Mouse (Mus musculus) erythroblast, embryonic 14.5 days (primary cell): ENCODE results near the gene Elane. TPM values are rescaled to one million over a fixed set of nuclear protein-coding genes. Genes with fewer than 3 reads are reported as not detected.

Experiments used
- H3K27me3 ChIP-seq: 2 replicates; pipeline ENCODE4 v1.6.1; 2012; ENCODE audit warnings: inconsistent platforms; ENCODE audit not compliant: control insufficient read depth
- H3K36me3 ChIP-seq: 2 replicates; pipeline ENCODE4 v1.6.1; 2012; ENCODE audit warnings: mild to moderate bottlenecking, inconsistent platforms; ENCODE audit not compliant: control insufficient read depth
- H3K4me1 ChIP-seq: 2 replicates; pipeline ENCODE4 v1.6.1; 2012; ENCODE audit warnings: inconsistent platforms; ENCODE audit not compliant: control insufficient read depth
- H3K4me3 ChIP-seq: replicated peaks from 2 replicates; pipeline ENCODE3; 2012; ENCODE audit warnings: moderate library complexity, mild to moderate bottlenecking, inconsistent platforms
- H3K9me3 ChIP-seq: 2 replicates; pipeline ENCODE4 v1.6.1; 2012; ENCODE audit warnings: low read length, inconsistent platforms, mixed read lengths; ENCODE audit not compliant: control insufficient read depth
- GATA1 ChIP-seq: IDR thresholded peaks from 2 replicates; pipeline ENCODE4 v1.6.1; 2012; ENCODE audit warnings: low read length, inconsistent platforms, mixed read lengths
- TAL1 ChIP-seq: IDR thresholded peaks from 3 replicates; pipeline ENCODE4 v1.6.1; 2012; ENCODE audit warnings: low read length, inconsistent platforms, mixed read lengths
- polyA plus RNA-seq: library from polyadenylated mRNA; stranded (reverse); fragments of >175 nt; gene quantifications from 2 replicates; pipeline ENCODE4 v1.2.3, GENCODE M21; 2012

Elane gene
- polyA plus RNA-seq, 1 experiment: 1.8 TPM

DNA sequence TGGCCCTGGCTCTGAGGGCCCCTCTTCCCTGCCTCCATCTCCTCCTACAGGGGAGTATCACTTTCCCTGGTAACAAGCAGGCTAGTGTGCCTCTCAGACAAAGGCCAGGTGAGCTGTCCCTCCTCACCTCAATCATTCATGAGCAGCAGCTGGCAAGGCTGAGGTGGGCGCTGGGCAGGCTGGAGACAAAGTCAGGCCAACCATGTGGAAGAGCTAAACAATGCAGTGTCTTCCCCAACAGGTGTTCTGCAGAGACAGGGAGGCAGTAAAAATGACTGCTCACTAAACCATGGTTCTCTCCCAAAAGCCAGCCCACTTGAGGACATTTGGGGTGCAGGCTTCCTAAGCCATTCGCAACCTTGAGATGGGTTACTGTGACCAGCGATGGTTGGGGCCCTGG lies 34.4 kb upstream of the Elane start:
- Histone ChIP-seq H3K9me3 (no peaks in the 10 kb centered on the region), H3K4me3 (no peak overlapping the region), H3K27me3 (no peaks in the 10 kb centered on the region), H3K4me1 (peaks cover 54% of the 10 kb centered on the region), H3K36me3 (peaks cover 9% of the 10 kb centered on the region)
- TF ChIP-seq TAL1 (no peak), GATA1 (no peak)

DNA sequence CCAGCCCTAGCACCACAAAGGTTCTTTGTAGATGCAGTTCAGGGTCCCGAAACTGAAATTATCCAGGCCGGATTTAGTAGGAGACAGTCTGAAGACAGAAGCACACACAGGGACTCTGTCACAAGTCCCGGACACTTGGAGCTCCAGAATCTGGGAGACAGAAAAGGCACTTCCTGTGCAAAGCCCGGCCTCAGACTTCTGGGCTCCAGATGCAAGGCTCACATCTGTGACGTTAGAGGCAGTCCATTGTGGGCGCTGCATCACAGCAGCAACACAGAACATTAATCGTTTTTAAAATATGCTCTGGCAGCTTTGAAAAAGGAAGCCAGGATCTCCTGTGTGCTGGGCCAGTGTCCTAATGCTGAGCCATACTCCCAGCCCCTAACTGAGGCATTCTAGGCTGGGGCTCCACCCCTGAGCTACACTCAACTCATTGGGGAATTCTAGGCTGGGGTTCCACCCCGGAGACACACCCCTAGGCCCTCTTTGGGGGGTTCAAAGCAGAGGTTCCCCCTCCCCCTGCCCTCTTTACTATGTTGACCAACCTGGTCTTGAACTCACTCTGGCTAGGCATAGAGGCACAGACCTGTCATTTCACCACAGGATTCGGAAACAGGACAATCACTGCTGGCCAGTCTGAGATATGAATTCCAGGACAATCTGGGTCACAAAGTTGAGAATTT lies 33.8 kb upstream of the Elane start:
- Histone ChIP-seq H3K27me3 (no peaks in the 10 kb centered on the region), H3K9me3 (no peaks in the 10 kb centered on the region), H3K4me1 (peaks cover 60% of the 10 kb centered on the region), H3K4me3 (peak overlapping the region; percentile 82), H3K36me3 (peaks cover 15% of the 10 kb centered on the region)
- TF ChIP-seq TAL1 (no peak), GATA1 (no peak)

DNA sequence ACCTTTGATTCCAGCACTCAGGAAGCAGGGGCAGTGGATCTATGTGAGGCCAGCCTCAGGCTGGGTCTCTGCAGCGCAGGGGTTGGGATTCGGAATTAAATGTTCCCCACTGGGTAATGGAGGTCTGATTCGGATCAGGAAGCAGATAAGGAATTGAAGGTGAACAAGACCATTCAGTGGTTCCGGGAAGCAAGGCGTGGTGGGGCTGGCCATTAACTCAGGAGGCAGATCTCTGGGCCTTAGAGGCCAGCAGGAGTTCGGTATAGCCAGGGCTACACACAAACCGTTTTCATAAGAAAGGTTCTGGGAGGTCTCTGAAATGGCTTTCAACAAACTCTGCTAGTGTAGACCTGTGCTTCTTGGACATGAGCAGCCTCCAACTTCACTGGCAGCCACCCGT lies 33.2 kb upstream of the Elane start:
- Histone ChIP-seq H3K4me3 (peak overlapping the region; percentile 82), H3K36me3 (peaks cover 21% of the 10 kb centered on the region), H3K4me1 (peaks cover 65% of the 10 kb centered on the region), H3K27me3 (no peaks in the 10 kb centered on the region), H3K9me3 (no peaks in the 10 kb centered on the region)
- no peak for TF ChIP-seq TAL1
- no peak for TF ChIP-seq GATA1

DNA sequence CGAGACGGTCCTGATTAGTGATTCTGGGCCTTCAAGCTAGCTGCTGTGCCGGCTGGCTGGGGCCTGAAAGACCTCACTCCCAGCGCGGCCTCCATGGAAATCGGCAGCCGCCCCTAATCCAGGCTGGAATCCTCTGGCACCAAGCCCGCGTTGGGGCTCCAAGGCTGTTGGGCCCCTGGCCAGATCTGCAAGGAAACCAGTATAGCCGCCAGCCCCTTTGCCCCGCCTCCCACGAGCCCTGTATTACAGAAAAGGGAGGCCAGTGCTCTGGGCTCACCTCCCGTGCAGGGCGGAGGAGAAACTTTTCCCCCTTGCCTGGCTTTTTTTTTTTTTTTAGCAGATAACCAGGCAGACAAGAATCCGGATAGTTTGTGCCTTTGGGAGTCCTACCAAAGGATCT lies 32.7 kb upstream of the Elane start:
- H3K4me3 ChIP-seq: peak overlapping the region; percentile 82
- H3K4me1 ChIP-seq: peaks cover 71% of the 10 kb centered on the region

DNA sequence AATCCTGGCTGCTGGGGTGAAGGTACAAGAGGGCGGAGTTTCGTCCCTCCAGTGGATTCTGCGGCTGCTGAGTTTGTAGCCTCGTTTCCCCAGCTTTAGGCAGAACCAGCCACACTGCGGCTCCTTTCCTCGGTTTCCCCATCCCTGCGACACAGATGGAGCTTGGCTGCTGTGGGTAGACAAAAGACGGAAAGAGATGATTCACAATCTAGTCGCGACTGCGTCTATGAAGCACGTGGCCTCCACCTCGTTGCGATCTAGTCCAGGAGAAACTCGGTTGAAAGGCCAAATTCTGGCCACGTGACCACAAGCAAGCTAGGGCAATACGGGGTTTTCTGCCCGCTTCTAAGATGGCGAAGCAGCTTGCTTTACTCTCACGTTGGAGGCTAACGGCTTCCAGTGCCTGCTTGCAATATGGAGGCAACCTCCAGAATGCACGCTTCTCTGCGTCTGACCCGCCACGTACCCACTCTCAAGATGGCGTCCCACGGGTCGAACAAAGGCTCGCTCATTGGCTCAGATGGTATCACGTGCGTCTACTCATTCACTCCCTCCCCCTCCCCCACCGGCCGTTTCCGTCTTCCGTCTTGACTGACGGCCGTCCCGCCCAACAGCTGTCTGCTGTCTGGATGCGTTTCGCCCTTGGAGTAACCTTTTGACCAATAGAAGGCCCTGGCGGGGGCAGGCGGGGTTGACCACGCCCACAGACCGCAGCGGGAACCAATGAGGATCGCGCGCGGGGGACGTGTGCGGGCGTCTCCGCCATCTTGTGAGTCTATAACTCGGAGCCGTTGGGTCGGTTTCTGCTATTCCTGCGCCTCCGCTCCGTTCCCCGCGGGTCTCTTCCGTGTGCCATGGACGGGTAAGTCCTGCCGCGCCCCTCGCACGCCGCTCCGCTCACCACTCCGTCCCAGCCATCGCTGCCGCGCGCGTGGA lies 31.9 kb upstream of the Elane start, which contains the start of gene Ptbp1:
Gene Ptbp1, plus strand, starts transcription at position 568 of the 936 bp plus-strand sequence.
- peak within 1 kb of the TSS; percentile 82 for H3K4me3 ChIP-seq
- H3K9me3 ChIP-seq: no peaks in the 10 kb centered on the region
- H3K36me3 ChIP-seq: peaks cover 34% of the 10 kb centered on the region
- TF ChIP-seq TAL1: no peak
- no peak for TF ChIP-seq GATA1
- peaks cover 75% of the 10 kb centered on the region for H3K4me1 ChIP-seq
- no peaks in the 10 kb centered on the region for H3K27me3 ChIP-seq

More for the DNA sequence above, 32.7 kb upstream of the Elane start:
- Histone ChIP-seq H3K36me3 (peaks cover 27% of the 10 kb centered on the region), H3K27me3 (no peaks in the 10 kb centered on the region), H3K9me3 (no peaks in the 10 kb centered on the region)
- TF ChIP-seq TAL1: no peak
- TF ChIP-seq GATA1: no peak

DNA sequence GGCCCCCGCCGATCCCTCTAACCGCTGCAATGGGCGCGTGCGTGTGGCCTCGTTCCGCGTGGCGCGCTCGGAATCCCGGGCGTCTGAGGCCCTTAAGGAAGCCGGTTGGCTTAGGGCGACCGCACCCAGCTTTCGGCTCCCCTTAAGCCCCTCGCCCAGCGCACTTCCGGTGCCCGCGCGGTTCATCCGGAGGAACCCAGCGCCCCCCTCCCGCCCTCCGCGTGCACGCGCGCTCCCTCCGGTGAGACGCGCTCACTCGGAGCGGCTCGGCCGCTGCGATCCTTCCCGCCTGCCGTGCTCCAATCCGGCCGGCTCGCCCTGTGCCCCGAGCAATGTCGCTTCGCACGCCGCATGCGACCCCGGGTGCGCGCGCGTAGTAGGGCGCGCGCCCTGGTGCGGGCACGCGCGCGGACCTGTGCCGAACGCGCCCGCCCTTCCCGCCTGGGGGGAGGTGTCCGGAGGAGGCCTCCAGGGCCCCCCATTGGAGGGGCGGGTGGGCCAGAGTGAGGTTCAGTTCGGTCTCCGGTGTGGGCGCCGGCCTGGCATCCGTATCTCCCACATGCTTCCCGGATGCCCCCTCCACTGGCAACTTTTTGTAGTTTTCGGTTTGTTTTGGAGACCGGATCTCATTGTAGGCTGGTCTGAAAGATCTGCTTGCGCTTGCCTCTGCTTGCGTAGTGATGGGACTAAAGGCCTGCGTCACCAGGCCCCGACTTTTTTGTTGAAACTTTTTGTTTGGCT lies 31.1 kb upstream of the Elane start:
- Histone ChIP-seq H3K36me3 (peaks cover 43% of the 10 kb centered on the region), H3K9me3 (no peaks in the 10 kb centered on the region), H3K4me1 (peaks cover 81% of the 10 kb centered on the region), H3K4me3 (peak overlapping the region; percentile 82), H3K27me3 (no peaks in the 10 kb centered on the region; the same call in 1 of the 2 replicates)
- no peak for TF ChIP-seq TAL1
- no peak for TF ChIP-seq GATA1

DNA sequence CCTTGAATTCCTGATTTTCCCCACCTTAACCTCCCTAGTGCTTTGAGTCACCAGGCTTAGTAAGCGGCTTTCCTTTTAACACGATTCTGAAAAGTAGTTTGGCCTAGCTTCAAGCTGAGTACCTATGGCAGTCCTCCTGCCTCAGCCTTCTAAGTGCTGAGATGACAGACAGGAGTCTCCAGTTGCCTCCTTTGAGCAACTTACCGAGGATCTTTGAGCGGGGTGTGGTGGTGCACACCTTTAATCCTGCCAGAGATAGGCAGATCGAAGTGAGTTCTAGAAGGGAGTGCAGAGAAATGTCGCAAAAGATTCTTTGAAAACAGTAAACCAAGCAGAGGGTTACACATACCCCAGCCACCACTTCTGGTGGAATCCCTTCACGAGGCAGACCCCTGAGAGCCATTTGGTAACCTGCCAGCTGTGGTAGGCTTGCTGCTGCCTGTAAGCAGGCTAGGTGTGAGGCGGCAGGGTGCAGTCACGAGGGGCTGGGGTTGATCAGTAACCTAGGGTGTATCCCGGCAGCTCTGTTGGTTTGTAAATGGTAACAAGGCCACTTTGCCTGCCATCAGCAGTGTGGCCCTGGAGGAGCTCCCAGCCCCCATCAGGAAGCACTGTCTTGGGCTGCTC lies 30.4 kb upstream of the Elane start:
- Histone ChIP-seq H3K4me1 (peaks cover 80% of the 10 kb centered on the region), H3K27me3 (no peaks in the 10 kb centered on the region; the same call in 1 of the 2 replicates), H3K36me3 (peaks cover 50% of the 10 kb centered on the region)

DNA sequence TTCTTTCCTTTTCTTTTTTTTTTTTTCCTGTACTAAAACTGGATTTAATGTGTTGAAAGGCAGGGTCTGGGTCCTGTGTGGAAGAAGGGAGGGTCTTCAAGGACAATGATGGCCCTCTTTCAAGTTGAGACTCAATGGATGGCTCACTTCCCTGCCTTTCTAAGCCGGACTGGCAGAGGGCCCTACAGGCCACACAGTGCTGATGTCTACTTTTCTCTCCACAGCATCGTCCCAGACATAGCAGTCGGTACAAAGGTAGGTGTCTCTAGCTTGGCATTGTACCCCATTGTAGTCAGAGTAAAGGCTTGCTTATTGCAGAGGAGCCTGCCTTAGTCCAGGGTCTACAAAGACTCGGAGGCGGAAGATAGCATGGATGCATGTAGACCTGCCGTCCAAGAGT lies 29.8 kb upstream of the Elane start:
- peak overlapping the region; percentile 82 for H3K4me3 ChIP-seq
- H3K36me3 ChIP-seq: peaks cover 56% of the 10 kb centered on the region
- H3K27me3 ChIP-seq: no peaks in the 10 kb centered on the region; the same call in 1 of the 2 replicates
- no peaks in the 10 kb centered on the region for H3K9me3 ChIP-seq
- peaks cover 76% of the 10 kb centered on the region for H3K4me1 ChIP-seq
- TF ChIP-seq GATA1 (no peak), TAL1 (no peak)

More for the DNA sequence above, 30.4 kb upstream of the Elane start:
- H3K4me3 ChIP-seq: peak overlapping the region; percentile 82
- TF ChIP-seq GATA1 (no peak), TAL1 (no peak)
- H3K9me3 ChIP-seq: no peaks in the 10 kb centered on the region
